Mouse (Mus musculus): ENCODE results near the gene Hspe1. TPM values are rescaled to one million over a fixed set of nuclear protein-coding genes. Genes with fewer than 3 reads are reported as not detected.

The Hspe1 gene
- polyA plus RNA-seq, 1 experiment, result 11.1 TPM

GRCm38 (mm10) chr1:55131424-55132014, 43.6 kb downstream of the Hspe1 start:
- Histone ChIP-seq H3K4me1 (ENCODE audit: control insufficient read depth, insufficient read depth, insufficient read length) (peaks cover 6% of the 10 kb centered on the region), H3K27ac (ENCODE audit: insufficient read depth, low read length) (peak overlapping the region; percentile 96), H3K4me3 (ENCODE audit: extremely low read depth, insufficient read depth, insufficient read length) (peak overlapping the region; percentile 92), H3K27me3 (ENCODE audit: control insufficient read depth, insufficient read depth, low read length) (no peaks in the 10 kb centered on the region), H3K36me3 (ENCODE audit: control insufficient read depth, insufficient read depth, low read length) (no peaks in the 10 kb centered on the region; the same call in 1 of the 2 replicates)
- DNase-seq (ENCODE audit: low read depth in 1 of 2, low spot score in 2 of 2), result peak in 1 of 2 experiments; percentile 32
- under 1% methylated on average over 47 of the region's 47 CpGs for WGBS
- TF ChIP-seq CTCF (IDR thresholded peaks at IDR 0.05; ENCODE audit: extremely low read depth, insufficient read depth, insufficient read length, insufficient replicate concordance), result no peak
- TF ChIP-seq POLR2A (IDR thresholded peaks at IDR 0.05; ENCODE audit: low read depth, low read length), result no peak

GRCm38 (mm10) chr1:55132308-55132707, 44.4 kb downstream of the Hspe1 start:
- 52% methylated on average over 4 of the region's 4 CpGs for WGBS
- no peak for TF ChIP-seq CTCF (IDR thresholded peaks at IDR 0.05; ENCODE audit: extremely low read depth, insufficient read depth, insufficient read length, insufficient replicate concordance)
- no peak for TF ChIP-seq POLR2A (IDR thresholded peaks at IDR 0.05; ENCODE audit: low read depth, low read length)
- H3K4me3 ChIP-seq (ENCODE audit: extremely low read depth, insufficient read depth, insufficient read length), result peak overlapping the region; percentile 21; the same call in 1 of the 2 replicates
- H3K36me3 ChIP-seq (ENCODE audit: control insufficient read depth, insufficient read depth, low read length), result no peaks in the 10 kb centered on the region; the same call in 1 of the 2 replicates
- no peak overlapping the region for H3K27ac ChIP-seq (ENCODE audit: insufficient read depth, low read length)
- H3K4me1 ChIP-seq (ENCODE audit: control insufficient read depth, insufficient read depth, insufficient read length), result peaks cover 6% of the 10 kb centered on the region
- DNase-seq (ENCODE audit: low read depth in 1 of 2, low spot score in 2 of 2), result no peak
- no peaks in the 10 kb centered on the region for H3K27me3 ChIP-seq (ENCODE audit: control insufficient read depth, insufficient read depth, low read length)

GRCm38 (mm10) chr1:55133173-55133572, 45.2 kb downstream of the Hspe1 start:
- H3K4me1 ChIP-seq (ENCODE audit: control insufficient read depth, insufficient read depth, insufficient read length), result peaks cover 6% of the 10 kb centered on the region
- 72% methylated on average over 2 of the region's 2 CpGs for WGBS

GRCm38 (mm10) chr1:55134301-55134700, 46.4 kb downstream of the Hspe1 start:
- DNase-seq (ENCODE audit: low read depth in 1 of 2, low spot score in 2 of 2), result no peak
- TF ChIP-seq POLR2A (IDR thresholded peaks at IDR 0.05; ENCODE audit: low read depth, low read length) (no peak), CTCF (IDR thresholded peaks at IDR 0.05; ENCODE audit: extremely low read depth, insufficient read depth, insufficient read length, insufficient replicate concordance) (no peak)
- no peak overlapping the region for H3K4me3 ChIP-seq (ENCODE audit: extremely low read depth, insufficient read depth, insufficient read length)
- 93% methylated on average over 3 of the region's 3 CpGs for whole genome bisulfite sequencing
- no peak overlapping the region for H3K27ac ChIP-seq (ENCODE audit: insufficient read depth, low read length)
- H3K36me3 ChIP-seq (ENCODE audit: control insufficient read depth, insufficient read depth, low read length), result peaks cover 4% of the 10 kb centered on the region
- no peaks in the 10 kb centered on the region for H3K27me3 ChIP-seq (ENCODE audit: control insufficient read depth, insufficient read depth, low read length)
- H3K4me1 ChIP-seq (ENCODE audit: control insufficient read depth, insufficient read depth, insufficient read length), result peaks cover 6% of the 10 kb centered on the region

More at GRCm38 (mm10) chr1:55133173-55133572, 45.2 kb downstream of the Hspe1 start:
- Histone ChIP-seq H3K36me3 (ENCODE audit: control insufficient read depth, insufficient read depth, low read length) (peaks cover 4% of the 10 kb centered on the region), H3K27ac (ENCODE audit: insufficient read depth, low read length) (no peak overlapping the region), H3K4me3 (ENCODE audit: extremely low read depth, insufficient read depth, insufficient read length) (no peak overlapping the region), H3K27me3 (ENCODE audit: control insufficient read depth, insufficient read depth, low read length) (no peaks in the 10 kb centered on the region)
- no peak for DNase-seq (ENCODE audit: low read depth in 1 of 2, low spot score in 2 of 2)
- no peak for TF ChIP-seq CTCF (IDR thresholded peaks at IDR 0.05; ENCODE audit: extremely low read depth, insufficient read depth, insufficient read length, insufficient replicate concordance)
- TF ChIP-seq POLR2A (IDR thresholded peaks at IDR 0.05; ENCODE audit: low read depth, low read length), result no peak

GRCm38 (mm10) chr1:55135846-55136245, 47.9 kb downstream of the Hspe1 start:
- no peak overlapping the region for H3K4me3 ChIP-seq (ENCODE audit: extremely low read depth, insufficient read depth, insufficient read length)
- no peak for DNase-seq (ENCODE audit: low read depth in 1 of 2, low spot score in 2 of 2)
- no peaks in the 10 kb centered on the region for H3K27me3 ChIP-seq (ENCODE audit: control insufficient read depth, insufficient read depth, low read length)
- peaks cover 4% of the 10 kb centered on the region for H3K4me1 ChIP-seq (ENCODE audit: control insufficient read depth, insufficient read depth, insufficient read length)
- no peak for TF ChIP-seq POLR2A (IDR thresholded peaks at IDR 0.05; ENCODE audit: low read depth, low read length)
- TF ChIP-seq CTCF (IDR thresholded peaks at IDR 0.05; ENCODE audit: extremely low read depth, insufficient read depth, insufficient read length, insufficient replicate concordance), result no peak
- peaks cover 6% of the 10 kb centered on the region for H3K36me3 ChIP-seq (ENCODE audit: control insufficient read depth, insufficient read depth, low read length)
- no peak overlapping the region for H3K27ac ChIP-seq (ENCODE audit: insufficient read depth, low read length)
- WGBS, result 100% methylated on average over 1 of the region's 1 CpGs

Other genes with a start within 250 kb of the Hspe1 start
- 43.1 and 46.2 TPM in 2 replicates for gene Ankrd44, start 161.7 kb upstream of the Hspe1 start, polyA plus RNA-seq (2012; rRNA removed)
- 35.5 and 39.0 TPM in 2 replicates for gene Sf3b1, start 60.7 kb upstream of the Hspe1 start, polyA plus RNA-seq (2012; rRNA removed)
- gene Coq10b, start 35.4 kb upstream of the Hspe1 start, polyA plus RNA-seq (2012; rRNA removed), result 3.1 and 3.3 TPM in 2 replicates
- gene Hspd1, start 111 bp downstream of the Hspe1 start, polyA plus RNA-seq (2012; rRNA removed), result 9.2 and 9.4 TPM in 2 replicates
- gene Mob4, start 43.1 kb downstream of the Hspe1 start, polyA plus RNA-seq (2012; rRNA removed), result 3.5 and 3.9 TPM in 2 replicates
- 1.6 TPM in 2 replicates for gene Rftn2, start 138.7 kb downstream of the Hspe1 start, polyA plus RNA-seq (2012; rRNA removed)
- 2.5 and 3.8 TPM in 2 replicates for gene Mars2, start 149.0 kb downstream of the Hspe1 start, polyA plus RNA-seq (2012; rRNA removed)